Mouse (Mus musculus) small intestine, adult 2 months (tissue): ENCODE data around the gene Dnajc27.

Experiments
- CTCF ChIP-seq: fragments of 200-500 bp; IDR thresholded peaks from 2 replicates; pipeline ENCODE4 v1.5.1; 2012; ENCODE audit warnings: low read depth, mild to moderate bottlenecking, control low read depth, inconsistent platforms, low read length, moderate library complexity, mixed read lengths; ENCODE audit not compliant: insufficient replicate concordance, insufficient read length; ENCODE audit errors: extremely low read depth
- POLR2A ChIP-seq: fragments of 200-500 bp; IDR thresholded peaks from 2 replicates; pipeline ENCODE4 v1.6.1; 2012; ENCODE audit warnings: low read depth, mild to moderate bottlenecking, control low read depth, inconsistent platforms, low read length, moderate library complexity

GRCm38 (mm10) chr12:4068551-4068950 is 13.8 kb upstream of the Dnajc27 start:
- TF ChIP-seq CTCF: no peak
- TF ChIP-seq POLR2A: no peak
